Mouse (Mus musculus): ENCODE data around the gene H2-DMb2.

GRCm38 (mm10) chr17:34194723-34195122, 51.6 kb downstream of the H2-DMb2 start:
- TF ChIP-seq POLR2A (IDR thresholded peaks at IDR 0.05; ENCODE audit: insufficient read depth, low read depth, low read length) = no peak
- no peak for TF ChIP-seq CTCF (IDR thresholded peaks at IDR 0.05; ENCODE audit: insufficient read depth, low read depth, low read length)

Data from olfactory bulb, adult 2 months (tissue).